Mouse (Mus musculus) C2C12 (cell line): Measurements from ENCODE around the gene Hes7.

Experiments used
- CEBPB ChIP-seq: IDR thresholded peaks from one replicate; pipeline ENCODE4 v1.6.1; 2011; ENCODE audit warnings: low read depth, mild to moderate bottlenecking, control low read depth, moderate library complexity
- CTCF ChIP-seq: IDR thresholded peaks from one replicate; pipeline ENCODE4 v1.5.1; 2011; ENCODE audit not compliant: control insufficient read depth, insufficient read depth, insufficient read length
- FOSL1 ChIP-seq: IDR thresholded peaks from one replicate; pipeline ENCODE4 v1.8.0; 2011; ENCODE audit warnings: mild to moderate bottlenecking, low read length; ENCODE audit not compliant: poor library complexity, insufficient read depth, severe bottlenecking
- MAX ChIP-seq: IDR thresholded peaks from one replicate; pipeline ENCODE4 v1.6.1; 2011; ENCODE audit warnings: mild to moderate bottlenecking, control low read depth
- MYOD1 ChIP-seq: IDR thresholded peaks from one replicate; pipeline ENCODE4 v1.6.1; 2011; ENCODE audit warnings: low read depth; ENCODE audit not compliant: control insufficient read depth, insufficient read length
- MYOG ChIP-seq: IDR thresholded peaks from one replicate; pipeline ENCODE4 v1.6.1; 2011; ENCODE audit not compliant: control insufficient read depth, insufficient read length; ENCODE audit errors: extremely low read depth
- USF1 ChIP-seq: IDR thresholded peaks from one replicate; pipeline ENCODE4 v1.6.1; 2011; ENCODE audit warnings: low read depth, mild to moderate bottlenecking, control low read depth, moderate library complexity

DNA sequence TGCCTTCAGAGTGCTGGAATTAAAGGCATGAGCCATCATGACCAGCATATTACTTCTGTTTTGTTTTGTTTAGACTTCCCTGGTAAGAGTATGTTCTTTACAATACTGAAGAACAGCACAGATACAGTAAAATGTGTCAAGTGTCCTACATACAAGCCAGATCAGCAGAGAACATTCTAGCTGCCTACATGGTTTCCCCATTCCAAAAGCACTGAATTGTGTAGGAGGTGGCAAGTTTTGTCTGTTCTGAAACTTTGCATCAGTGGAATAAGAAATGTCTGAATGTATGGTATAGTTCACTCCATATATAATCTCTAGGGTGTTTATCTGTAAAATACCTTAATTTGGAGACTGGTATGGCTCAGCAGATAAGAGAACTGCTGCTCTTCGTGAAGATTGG, 35.1 kb downstream of the Hes7 start:
- TF ChIP-seq MYOG = no peak
- TF ChIP-seq CEBPB = no peak
- no peak for TF ChIP-seq CTCF
- no peak for TF ChIP-seq USF1
- no peak for TF ChIP-seq FOSL1
- TF ChIP-seq MYOD1 = no peak
- TF ChIP-seq MAX = no peak
